Mouse (Mus musculus) lung, embryonic 16.5 days (tissue): ENCODE measurements around the gene Car5a. TPM values are rescaled to one million over a fixed set of nuclear protein-coding genes. Genes with fewer than 3 reads are reported as not detected.

Experiments
- ATAC-seq: fragments of 200-750 bp; cut with Nextera tagmentation; 2 replicates; pipeline ENCODE4 v1.8.0; 2017; ENCODE audit warnings: low read depth, mild to moderate bottlenecking, moderate library complexity
- H3K27ac ChIP-seq: fragments of 300-500 bp; sonication (generic); 2 replicates; pipeline ENCODE4 v1.5.1; 2014; ENCODE audit warnings: mild to moderate bottlenecking, control low read depth, low read length
- H3K27me3 ChIP-seq: fragments of 300-500 bp; sonication (generic); 2 replicates; pipeline ENCODE4 v1.6.1; 2014; ENCODE audit warnings: low read depth, low read length, mixed read lengths; ENCODE audit not compliant: control insufficient read depth, insufficient read depth
- H3K36me3 ChIP-seq: fragments of 300-500 bp; sonication (generic); 2 replicates; pipeline ENCODE4 v1.6.1; 2014; ENCODE audit warnings: low read length; ENCODE audit not compliant: control insufficient read depth, insufficient read depth
- H3K4me1 ChIP-seq: fragments of 300-500 bp; sonication (generic); replicated peaks from 2 replicates; pipeline ENCODE4 v1.6.1; 2014; ENCODE audit warnings: low read length, mixed read lengths; ENCODE audit not compliant: control insufficient read depth, insufficient read depth
- H3K4me2 ChIP-seq: fragments of 300-500 bp; sonication (generic); 2 replicates; pipeline ENCODE4 v1.6.1; 2014; ENCODE audit warnings: low read depth, low read length, control low read depth
- H3K4me3 ChIP-seq: fragments of 300-500 bp; sonication (generic); 2 replicates; pipeline ENCODE4 v1.5.1; 2014; ENCODE audit warnings: mild to moderate bottlenecking, low read length, control low read depth
- H3K9ac ChIP-seq: fragments of 300-500 bp; sonication (generic); 2 replicates; pipeline ENCODE4 v1.6.1; 2014; ENCODE audit warnings: low read length, control low read depth
- H3K9me3 ChIP-seq: fragments of 300-500 bp; sonication (generic); 2 replicates; pipeline ENCODE4 v1.6.1; 2016; ENCODE audit warnings: low read length; ENCODE audit not compliant: control insufficient read depth
- WGBS: fragments of 180-500 bp; shearing (Covaris S2); extraction: QIAGEN DNeasy Blood & Tissue Kit; methylation state at CpG from one replicate; pipeline ENCODE4 v1.1.7; 2014; 5-methylcytosine and 5-hydroxymethylcytosine counted together
- polyA plus RNA-seq: library from polyadenylated mRNA; unstranded; fragments of >200 nt; fragmentation: Nextera tagmentation; extraction: Ambion mirVana; gene quantifications from 2 replicates; pipeline ENCODE4 v1.2.1, GENCODE M21; 2015

The Car5a gene
- polyA plus RNA-seq, 1 experiment from 2014 or later, result not detected

DNA sequence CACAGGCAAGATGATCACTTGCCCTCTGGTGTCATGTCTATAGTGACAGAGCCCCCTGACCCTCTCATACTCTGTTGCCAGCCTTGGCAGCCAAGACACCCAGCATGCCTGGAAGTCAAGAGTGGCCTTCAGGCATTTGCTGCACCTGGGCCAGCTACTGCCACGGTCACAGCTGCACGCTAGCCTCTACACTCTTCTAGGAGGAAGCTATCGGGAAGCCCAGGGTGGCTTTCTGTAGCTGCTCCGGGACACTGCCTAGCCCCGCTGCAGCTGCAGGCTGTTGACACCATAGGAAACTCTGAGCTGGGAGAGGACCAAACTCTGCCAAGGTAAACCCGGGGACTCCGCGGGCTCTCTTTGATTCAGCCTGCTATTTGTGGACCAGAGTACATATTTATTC, 31.3 kb downstream of the Car5a start:
- Histone ChIP-seq H3K27ac (no peak overlapping the region), H3K4me2 (no peak overlapping the region), H3K9me3 (no peaks in the 10 kb centered on the region), H3K9ac (no peak overlapping the region), H3K36me3 (no peaks in the 10 kb centered on the region), H3K4me1 (peaks cover 8% of the 10 kb centered on the region), H3K27me3 (peaks cover 3% of the 10 kb centered on the region; the same call in 1 of the 2 replicates), H3K4me3 (no peak overlapping the region)
- 65% methylated on average over 8 of the region's 8 CpGs for WGBS
- no peak for ATAC-seq

DNA sequence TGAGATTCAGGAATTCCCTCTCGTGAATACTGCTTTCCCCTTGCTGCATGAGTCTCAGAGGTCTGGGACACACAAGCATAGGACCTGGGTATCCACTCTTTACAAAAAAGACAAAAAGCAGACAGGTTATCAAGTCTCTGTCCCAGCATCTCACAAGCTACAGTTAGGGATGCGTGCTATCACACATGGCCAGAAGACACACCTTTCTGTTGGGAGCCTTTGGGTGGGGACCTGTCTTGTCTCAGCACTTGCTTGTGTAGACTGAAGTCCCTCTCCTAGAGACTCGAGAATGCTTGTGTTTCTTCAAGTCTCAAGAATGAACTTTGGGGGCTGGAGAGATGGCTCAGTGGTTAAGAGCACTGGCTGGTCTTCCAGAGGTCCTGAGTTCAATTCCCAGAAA, 31.9 kb downstream of the Car5a start:
- Histone ChIP-seq H3K4me2 (no peak overlapping the region), H3K36me3 (no peaks in the 10 kb centered on the region), H3K27me3 (peaks cover 3% of the 10 kb centered on the region; the same call in 1 of the 2 replicates), H3K27ac (no peak overlapping the region), H3K9ac (no peak overlapping the region), H3K4me3 (no peak overlapping the region), H3K9me3 (no peaks in the 10 kb centered on the region), H3K4me1 (peaks cover 12% of the 10 kb centered on the region)
- 65% methylated on average over 3 of the region's 3 CpGs for WGBS
- no peak for ATAC-seq

DNA sequence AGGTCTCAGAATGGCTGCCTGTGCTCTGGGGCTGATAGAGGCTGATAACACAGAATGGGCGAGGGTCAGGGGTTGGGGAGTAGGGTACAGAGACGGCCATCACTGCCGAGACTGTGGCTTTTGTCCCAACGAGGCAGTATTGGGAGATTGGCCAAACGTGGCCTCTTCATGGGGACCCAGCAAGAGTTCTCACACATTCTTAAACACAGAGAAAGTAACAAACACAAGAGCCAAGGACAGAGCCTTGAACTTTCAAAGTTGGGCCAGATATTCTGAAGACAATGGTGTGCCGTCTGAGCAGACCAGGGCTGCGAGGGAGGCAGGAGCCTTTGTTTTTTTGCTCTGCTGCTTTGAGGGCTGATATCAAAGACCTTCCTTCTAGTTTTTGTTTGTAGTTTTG, 32.7 kb downstream of the Car5a start:
- Histone ChIP-seq H3K27ac (no peak overlapping the region), H3K4me3 (no peak overlapping the region), H3K9ac (no peak overlapping the region), H3K36me3 (no peaks in the 10 kb centered on the region), H3K4me2 (no peak overlapping the region), H3K9me3 (no peaks in the 10 kb centered on the region), H3K4me1 (peaks cover 13% of the 10 kb centered on the region), H3K27me3 (peaks cover 3% of the 10 kb centered on the region; the same call in 1 of the 2 replicates)
- WGBS, result 52% methylated on average over 7 of the region's 7 CpGs
- ATAC-seq, result no peak

DNA sequence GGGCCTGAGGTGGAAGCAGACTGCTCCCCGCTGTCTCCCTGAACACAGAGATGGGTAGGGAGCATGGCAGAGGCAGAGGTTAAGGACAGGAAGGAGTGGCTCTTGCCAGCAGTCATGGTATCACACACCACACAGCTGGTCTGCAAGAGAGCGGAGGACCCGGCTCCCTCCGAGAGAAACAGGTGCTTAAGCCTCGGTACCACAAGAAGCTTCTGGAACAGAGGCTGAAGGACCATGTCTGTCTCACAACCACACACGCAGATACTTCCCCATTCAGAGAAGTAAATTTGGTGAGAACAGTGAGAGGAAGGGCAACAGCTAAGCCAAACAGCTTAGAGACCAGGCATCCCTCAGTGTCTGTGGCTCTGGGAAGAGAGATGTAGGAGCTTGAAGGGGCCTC, 33.3 kb downstream of the Car5a start:
- no peak for ATAC-seq
- Histone ChIP-seq H3K36me3 (no peaks in the 10 kb centered on the region), H3K9me3 (no peaks in the 10 kb centered on the region), H3K4me3 (no peak overlapping the region), H3K4me2 (no peak overlapping the region), H3K4me1 (peaks cover 18% of the 10 kb centered on the region), H3K9ac (no peak overlapping the region), H3K27me3 (peaks cover 3% of the 10 kb centered on the region; the same call in 1 of the 2 replicates), H3K27ac (no peak overlapping the region)
- 81% methylated on average over 6 of the region's 6 CpGs for WGBS

DNA sequence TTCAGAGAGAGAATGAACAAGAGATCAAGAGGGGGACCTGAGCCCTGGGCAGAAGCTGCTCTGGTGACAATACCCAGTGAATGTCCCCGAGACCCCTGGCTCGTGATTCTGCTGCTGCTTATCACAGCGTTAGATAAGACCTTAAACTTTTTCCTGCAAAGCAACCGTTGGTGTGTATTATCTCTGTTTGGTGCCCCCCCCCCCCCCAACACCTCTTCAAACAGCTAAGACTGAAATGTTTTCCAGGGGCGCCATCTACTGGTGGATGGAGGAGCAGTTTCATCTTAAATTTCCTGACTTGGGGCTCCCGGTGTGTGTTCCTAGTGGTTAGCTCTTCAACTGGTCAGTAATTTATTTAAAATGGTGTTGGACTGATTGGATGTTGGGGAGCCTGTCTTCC, 35.0 kb downstream of the Car5a start:
- Histone ChIP-seq H3K4me3 (no peak overlapping the region), H3K4me1 (peaks cover 31% of the 10 kb centered on the region), H3K27me3 (peaks cover 3% of the 10 kb centered on the region; the same call in 1 of the 2 replicates), H3K36me3 (no peaks in the 10 kb centered on the region), H3K4me2 (no peak overlapping the region), H3K27ac (no peak overlapping the region), H3K9me3 (no peaks in the 10 kb centered on the region), H3K9ac (no peak overlapping the region)
- no peak for ATAC-seq
- WGBS, result 3% methylated on average over 6 of the region's 6 CpGs

DNA sequence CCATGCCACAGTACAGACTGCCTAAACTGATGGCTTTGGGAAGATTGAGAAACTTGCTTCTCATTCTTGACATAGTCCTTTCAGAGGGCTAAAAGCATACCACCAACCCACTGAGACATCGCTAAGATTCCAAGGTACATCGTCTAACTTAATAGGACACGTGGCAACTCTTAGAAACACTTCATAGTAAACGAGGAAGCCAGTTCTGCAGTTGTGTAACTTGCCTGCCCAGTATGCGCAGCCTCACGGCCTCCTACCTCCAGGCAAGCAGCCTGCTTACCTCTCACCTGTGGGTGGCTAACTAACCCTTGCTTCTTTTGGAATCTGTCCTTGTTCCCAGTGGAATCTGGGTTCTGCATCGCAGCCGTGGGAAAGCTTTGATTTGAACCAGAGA, 35.6 kb downstream of the Car5a start:
- no peak for ATAC-seq
- no peak overlapping the region for H3K9ac ChIP-seq
- peaks cover 31% of the 10 kb centered on the region for H3K4me1 ChIP-seq
- H3K36me3 ChIP-seq, result no peaks in the 10 kb centered on the region
- no peak overlapping the region for H3K4me3 ChIP-seq
- no peak overlapping the region for H3K27ac ChIP-seq
- H3K9me3 ChIP-seq, result no peaks in the 10 kb centered on the region
- peaks cover 3% of the 10 kb centered on the region; the same call in 1 of the 2 replicates for H3K27me3 ChIP-seq
- H3K4me2 ChIP-seq, result no peak overlapping the region
- WGBS, result 50% methylated on average over 8 of the region's 8 CpGs

DNA sequence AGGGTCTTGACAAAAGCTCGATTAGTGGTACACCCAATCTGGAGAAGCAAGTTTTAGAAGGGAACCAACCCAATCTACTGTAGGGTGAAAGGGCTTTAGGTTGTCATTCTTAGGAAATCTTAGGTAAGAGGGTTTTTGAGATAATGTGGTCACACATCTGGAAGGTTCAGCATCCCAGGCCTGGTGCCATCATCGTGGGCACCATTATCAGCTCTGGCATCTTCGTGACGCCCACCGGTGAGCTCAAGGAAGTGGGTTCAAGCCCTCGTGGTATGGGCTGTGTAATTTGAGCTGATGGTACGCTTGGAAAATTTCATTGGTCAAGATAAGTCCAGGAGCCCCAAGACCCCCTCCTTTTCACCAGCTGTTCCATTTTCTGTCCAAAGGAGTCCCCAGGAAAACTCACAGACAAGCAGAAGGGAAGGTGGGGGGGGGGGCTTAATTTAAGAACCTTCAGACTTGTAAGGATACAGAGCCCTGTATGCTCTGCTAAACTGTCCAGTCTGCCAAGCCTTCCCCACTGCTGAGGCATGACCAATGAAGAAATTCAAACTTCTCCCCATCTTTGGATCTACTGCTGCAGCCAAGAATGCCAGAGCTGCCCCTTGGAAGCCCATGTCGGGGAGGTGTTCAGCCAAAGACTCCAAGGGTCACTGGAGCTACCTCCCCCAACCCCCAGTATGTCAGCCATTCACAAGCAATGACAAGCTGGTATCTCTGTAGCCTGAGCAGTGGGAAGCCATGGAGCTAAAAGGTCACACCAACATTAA, 36.1 kb downstream of the Car5a start:
- no peak for ATAC-seq
- Histone ChIP-seq H3K4me1 (peaks cover 31% of the 10 kb centered on the region), H3K9ac (no peak overlapping the region), H3K9me3 (no peaks in the 10 kb centered on the region), H3K36me3 (no peaks in the 10 kb centered on the region), H3K4me3 (no peak overlapping the region; the same call in 1 of the 2 replicates), H3K4me2 (no peak overlapping the region; the same call in 1 of the 2 replicates), H3K27ac (no peak overlapping the region), H3K27me3 (0 out of 2 replicates have a peak, but pooled peaks cover 3% of the 10 kb centered on the region)
- 39% methylated on average over 8 of the region's 8 CpGs for WGBS

DNA sequence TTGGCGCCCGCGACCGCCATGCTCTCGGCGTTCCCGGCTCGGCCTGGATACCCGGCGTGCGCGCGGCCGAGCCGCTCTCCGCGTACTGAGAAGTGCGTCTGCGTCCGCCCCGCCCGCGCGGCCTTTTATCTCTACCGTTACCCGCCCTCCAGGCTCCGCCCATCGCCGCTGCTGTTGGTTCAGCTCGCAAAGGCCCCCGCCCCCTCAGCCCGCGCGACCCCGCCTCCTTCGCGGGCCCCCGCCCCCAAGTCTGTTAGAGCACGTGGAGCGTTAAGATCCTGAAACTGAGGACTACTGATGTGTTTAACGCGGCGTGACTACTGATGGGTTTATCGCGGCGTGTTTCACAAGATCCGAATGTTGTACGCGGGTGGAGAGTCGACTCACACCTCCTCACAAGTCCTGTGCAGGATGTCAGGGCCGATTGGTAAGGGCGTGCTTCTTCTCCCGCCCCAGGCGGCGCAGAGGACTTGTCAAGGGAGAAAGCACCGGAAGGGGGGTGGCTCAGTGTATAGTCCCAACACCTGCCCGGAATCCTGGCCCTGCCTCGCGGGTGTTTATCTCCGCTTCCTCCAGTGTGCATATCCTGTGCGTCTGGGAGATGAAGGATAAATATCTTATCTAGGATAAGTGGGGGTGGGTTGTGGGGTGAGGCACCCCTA, 37.0 kb downstream of the Car5a start, which contains the start of gene Slc7a5:
Gene Slc7a5, minus strand, starts transcription at position 108 of the 662 bp plus-strand sequence.
- Histone ChIP-seq H3K27ac (no peak within 1 kb of the TSS), H3K4me3 (peak within 1 kb of the TSS; percentile 77), H3K4me2 (peak within 1 kb of the TSS; percentile 94), H3K9me3 (no peaks in the 10 kb centered on the region), H3K27me3 (0 out of 2 replicates have a peak, but pooled peaks cover 3% of the 10 kb centered on the region), H3K36me3 (no peaks in the 10 kb centered on the region), H3K9ac (peak within 1 kb of the TSS; percentile 67), H3K4me1 (peaks cover 31% of the 10 kb centered on the region)
- under 1% methylated on average over 45 of the region's 61 CpGs for WGBS
- ATAC-seq, result peak; percentile 94
